ENCODE assay signal across 11 mouse cellular contexts in genomic region chr2:26589284-26589683, GRCm38 (mm10). TPM values are rescaled to one million over a fixed set of nuclear protein-coding genes. Genes with fewer than 3 reads are reported as not detected.
A peak's percentile ranks its signal among the peaks of the same experiment; 100 is the strongest.
DNase-seq lines count a peak whose midpoint lies in the region; ATAC-seq and TF ChIP-seq lines count a peak whose summit lies in the region.
"Had no signal": no experiment of that assay in that cellular context is flagged by ENCODE, and none has a peak within 500 bp of the region (broad histone marks: within the 10 kb centered on the region; RNA-seq: fewer than 3 reads in every experiment).

No protein-coding gene starts in this region.

- WGBS in heart, embryonic 13.5 days = 77% methylated on average over 10 of the region's 10 CpGs
- 63% methylated on average over 10 of the region's 10 CpGs for WGBS in lung, adult 2 months
- 86% methylated on average over 10 of the region's 10 CpGs for WGBS in intestine, embryonic 14.5 days
- 92% methylated on average over 10 of the region's 10 CpGs for WGBS in neural tube, embryonic 15.5 days

- peak overlapping the region; percentile 89 for H3K27ac ChIP-seq in heart, embryonic 13.5 days (replicated peaks)
- no peak overlapping the region for H3K27ac ChIP-seq in intestine, embryonic 14.5 days (ENCODE audit: low read depth)
- H3K27ac ChIP-seq in neural tube, embryonic 15.5 days (replicated peaks) = no peak overlapping the region

- no peak; the same call in 1 of the 2 replicates for TF ChIP-seq CTCF in lung, adult 2 months (IDR thresholded peaks at IDR 0.05; ENCODE audit: insufficient read depth, low read length)

- no peak for DNase-seq in heart, postnatal 4 days
- DNase-seq in lung, adult 2 months = no peak
- DNase-seq in lung, postnatal 25 days (ENCODE audit: low spot score) = no peak
- DNase-seq in intestine, embryonic 14.5 days (ENCODE audit: low spot score) = no peak
- DNase-seq in layer of hippocampus, postnatal 36 days = no peak

- peaks cover 34% of the 10 kb centered on the region for H3K4me1 ChIP-seq in heart, embryonic 13.5 days
- peaks cover 9% of the 10 kb centered on the region; the same call in 1 of the 2 replicates for H3K4me1 ChIP-seq in lung, adult 2 months (ENCODE audit: control insufficient read depth, insufficient read depth, low read length)
- 0 out of 2 replicates have a peak, but pooled peaks cover 4% of the 10 kb centered on the region for H3K4me1 ChIP-seq in intestine, embryonic 14.5 days (replicated peaks; ENCODE audit: control insufficient read depth, insufficient read depth, low read length)
- peaks cover 17% of the 10 kb centered on the region for H3K4me1 ChIP-seq in neural tube, embryonic 15.5 days

- TF ChIP-seq POLR2A in lung, adult 2 months (IDR thresholded peaks at IDR 0.05; ENCODE audit: borderline replicate concordance, extremely low read depth, low read depth, low read length) = peak; percentile 45; the same call in 1 of the 2 replicates

- peaks cover 48% of the 10 kb centered on the region for H3K36me3 ChIP-seq in heart, embryonic 13.5 days
- peaks cover 19% of the 10 kb centered on the region; the same call in 1 of the 2 replicates for H3K36me3 ChIP-seq in intestine, embryonic 14.5 days (ENCODE audit: control insufficient read depth, insufficient read depth, low read length)
- no peaks in the 10 kb centered on the region for H3K36me3 ChIP-seq in neural tube, embryonic 15.5 days

- peak overlapping the region; percentile 84 for H3K4me2 ChIP-seq in heart, embryonic 13.5 days
- H3K4me2 ChIP-seq in intestine, embryonic 14.5 days (ENCODE audit: low read length) = no peak overlapping the region; the same call in 1 of the 2 replicates
- H3K4me2 ChIP-seq in neural tube, embryonic 15.5 days = peak overlapping the region; percentile 17; the same call in 1 of the 2 replicates

- H3K4me3 ChIP-seq in heart, embryonic 13.5 days = peak overlapping the region; percentile 75
- peak overlapping the region; percentile 88 for H3K4me3 ChIP-seq in lung, adult 2 months (replicated peaks; ENCODE audit: extremely low read depth, low read depth, low read length)
- H3K4me3 ChIP-seq in intestine, embryonic 14.5 days (ENCODE audit: low read depth, low read length) = no peak overlapping the region
- no peak overlapping the region for H3K4me3 ChIP-seq in neural tube, embryonic 15.5 days (replicated peaks)
- H3K4me3 ChIP-seq: myocyte had no signal

- H3K9me3 ChIP-seq in heart, embryonic 13.5 days = no peaks in the 10 kb centered on the region
- H3K9me3 ChIP-seq in intestine, embryonic 14.5 days (ENCODE audit: control insufficient read depth, low read length) = no peaks in the 10 kb centered on the region
- H3K9me3 ChIP-seq in neural tube, embryonic 15.5 days (replicated peaks) = no peaks in the 10 kb centered on the region

- ATAC-seq in heart, embryonic 13.5 days (ENCODE audit: extremely low read depth, insufficient number of reproducible peaks, low FRiP score, low TSS enrichment) = no peak
- ATAC-seq in intestine, embryonic 14.5 days (replicated peaks; ENCODE audit: low FRiP score, low TSS enrichment, low read depth) = no peak
- ATAC-seq in neural tube, embryonic 15.5 days (ENCODE audit: low FRiP score) = no peak

- H3K27me3 ChIP-seq in heart, embryonic 13.5 days (replicated peaks) = no peaks in the 10 kb centered on the region
- no peaks in the 10 kb centered on the region for H3K27me3 ChIP-seq in intestine, embryonic 14.5 days (replicated peaks; ENCODE audit: control insufficient read depth, insufficient read depth, low read length)
- no peaks in the 10 kb centered on the region for H3K27me3 ChIP-seq in neural tube, embryonic 15.5 days (replicated peaks)

- H3K9ac ChIP-seq in heart, embryonic 13.5 days = peak overlapping the region; percentile 89
- peak overlapping the region; percentile 17 for H3K9ac ChIP-seq in intestine, embryonic 14.5 days (ENCODE audit: low read length)
- H3K9ac ChIP-seq in neural tube, embryonic 15.5 days (replicated peaks) = no peak overlapping the region

RNA-seq across cellular contexts. Expression of gene Gm20532, which starts 2.8 kb away (rescaled TPM):
- not detected in 2 replicates for polyA plus RNA-seq in heart, embryonic 13.5 days (2015; fragmentation: Nextera tagmentation; extraction: Ambion mirVana)
- total RNA-seq in heart, postnatal 4 days (2021) = not detected
- polyA plus RNA-seq in lung, adult 2 months (2012; rRNA removed) = not detected in 2 replicates
- not detected in 2 replicates for polyA plus RNA-seq in intestine, embryonic 14.5 days (2014; fragmentation: Nextera tagmentation; extraction: Ambion mirVana)
- not detected in 2 replicates for polyA plus RNA-seq in neural tube, embryonic 15.5 days (2015; fragmentation: Nextera tagmentation; extraction: Ambion mirVana)
- not detected for total RNA-seq in layer of hippocampus, postnatal 36 days (2021)
- total RNA-seq: CH12.LX had no signal
- polyA plus RNA-seq: brain, embryonic 14.5 days; myocyte; stomach, embryonic 14.5 days had no signal

RNA-seq across cellular contexts. Expression of gene Egfl7, which starts 9.5 kb away (rescaled TPM):
- 170 and 185 TPM in 2 replicates for polyA plus RNA-seq in heart, embryonic 13.5 days (2015; fragmentation: Nextera tagmentation; extraction: Ambion mirVana)
- total RNA-seq in heart, postnatal 4 days (2021) = 100 to 1,000 TPM; 317 to 343 TPM
- polyA plus RNA-seq in lung, adult 2 months (2012; rRNA removed) = 1,942 and 2,032 TPM in 2 replicates
- polyA plus RNA-seq in intestine, embryonic 14.5 days (2014; fragmentation: Nextera tagmentation; extraction: Ambion mirVana) = 129 and 135 TPM in 2 replicates
- polyA plus RNA-seq in neural tube, embryonic 15.5 days (2015; fragmentation: Nextera tagmentation; extraction: Ambion mirVana) = 76.5 and 94.1 TPM in 2 replicates
- total RNA-seq in layer of hippocampus, postnatal 36 days (2021) = 10 to 100 TPM; 55.1 to 56.1 TPM

RNA-seq across cellular contexts. Expression of gene Agpat2, which starts 14.9 kb away (rescaled TPM):
- polyA plus RNA-seq in heart, embryonic 13.5 days (2015; fragmentation: Nextera tagmentation; extraction: Ambion mirVana) = 21.8 and 23.2 TPM in 2 replicates
- total RNA-seq in heart, postnatal 4 days (2021) = 10 to 100 TPM; 23.9 to 25.4 TPM
- polyA plus RNA-seq in lung, adult 2 months (2012; rRNA removed) = 106 and 134 TPM in 2 replicates
- polyA plus RNA-seq in intestine, embryonic 14.5 days (2014; fragmentation: Nextera tagmentation; extraction: Ambion mirVana) = 47.5 and 53.8 TPM in 2 replicates
- polyA plus RNA-seq in neural tube, embryonic 15.5 days (2015; fragmentation: Nextera tagmentation; extraction: Ambion mirVana) = 5.5 and 13.6 TPM in 2 replicates
- 1 to 10 TPM; 1.3 to 2.3 TPM for total RNA-seq in layer of hippocampus, postnatal 36 days (2021)

RNA-seq across cellular contexts. Expression of gene Fam69b, which starts 39.0 kb away (rescaled TPM):
- 17.2 and 18.7 TPM in 2 replicates for polyA plus RNA-seq in heart, embryonic 13.5 days (2015; fragmentation: Nextera tagmentation; extraction: Ambion mirVana)
- total RNA-seq in heart, postnatal 4 days (2021) = 1 to 10 TPM; 6.1 to 7.0 TPM
- polyA plus RNA-seq in lung, adult 2 months (2012; rRNA removed) = 13.1 and 15.1 TPM in 2 replicates
- polyA plus RNA-seq in intestine, embryonic 14.5 days (2014; fragmentation: Nextera tagmentation; extraction: Ambion mirVana) = 39.7 and 41.3 TPM in 2 replicates
- polyA plus RNA-seq in neural tube, embryonic 15.5 days (2015; fragmentation: Nextera tagmentation; extraction: Ambion mirVana) = 121 and 145 TPM in 2 replicates
- 10 to 100 TPM; 73.2 to 77.5 TPM for total RNA-seq in layer of hippocampus, postnatal 36 days (2021)

Comparison
In these comparisons a context has a peak if more than half of its experiments do, and no peak if none do; other contexts are left out.
1. H3K4me3 ChIP-seq: peak in heart, embryonic 13.5 days (single experiment) and lung, adult 2 months (single experiment); none in intestine, embryonic 14.5 days (single experiment) and neural tube, embryonic 15.5 days (single experiment).
2. RNA of gene Egfl7, which starts 9.5 kb away (polyA plus RNA-seq): 1,942 to 2,032 TPM in lung, adult 2 months; 170 to 185 TPM in heart, embryonic 13.5 days, 129 to 135 TPM in intestine, embryonic 14.5 days and 76.5 to 94.1 TPM in neural tube, embryonic 15.5 days; every median in the first group is over 10 times any median in the second.